Mouse (Mus musculus) natural killer cell, adult 2 months (primary cell): ENCODE data around the gene Brinp3.

Source experiments
- DNase-seq, 2 experiments: peaks; one replicate each; pipeline ENCODE4 v3.0.0; 2022; ENCODE audit warnings: low spot score in 2 of 2

The Brinp3 gene

DNA sequence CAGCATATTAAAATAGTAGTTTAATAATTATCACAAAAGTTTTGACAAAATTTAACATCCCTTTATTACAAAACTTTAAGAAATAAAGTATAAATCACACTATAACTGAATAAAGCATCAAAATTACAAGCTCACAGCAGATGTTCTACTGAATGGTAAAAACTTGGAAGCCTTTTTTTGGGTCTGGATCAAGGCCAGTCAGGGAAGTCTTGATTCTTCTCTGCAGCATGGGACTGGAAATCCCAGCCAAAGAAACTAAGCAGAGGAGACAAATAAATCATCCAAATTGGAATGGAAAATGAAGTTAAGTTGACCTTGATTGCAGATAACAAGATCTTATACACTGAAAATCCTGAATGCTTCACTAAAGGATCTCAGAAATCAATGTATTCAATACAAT lies 298.3 kb downstream of the Brinp3 start:
- DNase-seq: no peak

DNA sequence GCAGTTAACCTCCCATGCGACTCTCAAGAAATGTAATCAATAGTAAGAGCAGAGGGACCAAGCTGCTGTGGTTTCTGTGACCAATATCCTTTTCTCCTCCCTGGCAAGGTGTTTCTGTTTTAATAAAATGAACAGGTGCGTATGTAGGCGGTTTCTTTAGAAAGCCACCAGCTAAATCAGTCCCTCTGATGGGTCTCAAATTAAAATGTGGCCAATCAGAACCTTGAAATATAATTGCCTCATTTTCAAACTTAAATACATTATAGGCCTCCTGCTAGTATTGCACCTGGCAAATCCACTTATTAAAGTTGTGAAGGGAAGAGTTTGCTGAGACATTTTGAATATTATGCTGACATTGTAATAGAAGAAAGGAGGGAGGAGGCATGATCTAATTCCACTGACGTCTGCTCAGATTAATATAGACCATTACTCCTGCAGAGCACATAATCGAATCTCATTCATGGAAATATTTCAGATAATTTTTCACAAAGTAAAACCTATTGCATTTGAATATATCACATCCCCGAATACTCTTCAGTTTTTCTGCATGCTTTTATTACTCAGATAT lies 305.5 kb downstream of the Brinp3 start:
- no peak for DNase-seq

DNA sequence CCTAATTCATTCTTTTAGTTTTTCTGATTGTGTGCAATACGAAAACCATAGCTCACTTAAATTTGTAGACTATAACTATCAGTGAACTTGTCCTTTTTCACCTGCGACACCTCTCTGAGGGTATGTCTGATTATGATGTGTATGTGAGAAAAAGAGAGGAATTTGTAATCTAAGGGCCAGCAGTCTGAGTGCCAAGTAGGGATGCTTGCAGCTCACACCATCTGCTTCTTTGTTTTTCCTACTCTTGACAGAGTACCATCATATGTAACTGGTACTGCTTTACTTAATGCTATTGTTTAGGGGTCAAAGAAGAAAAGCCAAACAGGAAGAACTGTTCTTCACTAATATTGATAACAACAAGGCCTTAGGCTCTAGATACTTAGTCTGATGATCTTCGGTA lies 307.3 kb downstream of the Brinp3 start:
- DNase-seq: no peak

DNA sequence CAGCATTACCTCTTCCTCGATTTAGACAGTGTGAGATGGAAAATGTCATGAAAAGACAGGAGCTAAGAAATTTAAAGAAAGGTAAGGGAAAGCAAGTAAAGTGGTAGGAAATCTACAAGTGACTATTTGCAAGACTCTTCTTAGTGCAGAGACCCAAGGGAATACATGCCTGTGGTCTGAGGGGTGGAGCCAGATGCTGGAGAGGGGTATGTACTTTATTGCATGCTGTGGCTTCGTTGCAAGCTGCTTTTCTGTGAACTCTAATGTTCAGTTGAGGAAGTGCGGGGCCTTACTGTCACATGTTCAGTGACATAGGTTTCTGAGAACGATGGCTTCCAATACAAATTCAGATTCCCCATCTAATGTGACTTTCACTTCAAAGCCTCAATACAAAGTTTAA lies 313.2 kb downstream of the Brinp3 start:
- no peak for DNase-seq

DNA sequence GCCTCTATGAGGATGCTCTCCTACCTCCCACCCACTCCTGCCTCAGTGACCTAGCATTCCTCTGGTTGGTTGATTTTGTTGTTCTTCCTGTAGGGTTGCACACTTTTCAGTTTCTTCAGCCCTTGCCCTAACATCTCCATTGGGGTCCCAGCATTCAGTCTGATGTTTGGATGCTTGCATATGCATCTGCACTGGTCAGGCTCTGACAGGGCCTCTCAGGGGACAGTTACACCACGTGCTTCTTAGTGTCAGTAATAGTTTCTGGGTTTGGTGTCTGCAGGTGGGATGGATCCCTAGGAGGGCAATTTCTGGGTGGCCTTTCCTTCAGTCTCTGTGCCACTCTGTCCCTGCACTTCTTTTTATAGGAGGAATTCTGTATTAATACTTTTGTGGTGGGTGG lies 339.3 kb downstream of the Brinp3 start:
- no peak for DNase-seq

DNA sequence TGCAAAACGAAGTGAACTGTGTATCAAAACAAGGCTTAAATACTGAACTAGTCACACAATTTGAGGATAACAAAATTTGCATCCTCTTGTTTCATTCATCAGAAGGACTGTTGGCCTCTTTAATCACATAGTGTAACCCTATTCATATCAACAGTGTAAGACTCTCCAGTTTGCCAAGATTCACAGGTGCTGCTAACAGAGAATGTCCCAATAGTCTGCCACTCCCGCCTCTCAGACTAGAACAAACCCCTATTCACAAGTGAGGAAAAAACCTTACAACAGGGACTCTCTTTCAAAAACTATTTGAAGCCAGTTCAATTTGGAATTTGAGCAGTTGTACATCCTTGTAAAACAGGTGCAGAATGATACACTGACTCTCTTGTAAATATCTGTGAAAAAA lies 349.5 kb downstream of the Brinp3 start:
- DNase-seq: no peak

DNA sequence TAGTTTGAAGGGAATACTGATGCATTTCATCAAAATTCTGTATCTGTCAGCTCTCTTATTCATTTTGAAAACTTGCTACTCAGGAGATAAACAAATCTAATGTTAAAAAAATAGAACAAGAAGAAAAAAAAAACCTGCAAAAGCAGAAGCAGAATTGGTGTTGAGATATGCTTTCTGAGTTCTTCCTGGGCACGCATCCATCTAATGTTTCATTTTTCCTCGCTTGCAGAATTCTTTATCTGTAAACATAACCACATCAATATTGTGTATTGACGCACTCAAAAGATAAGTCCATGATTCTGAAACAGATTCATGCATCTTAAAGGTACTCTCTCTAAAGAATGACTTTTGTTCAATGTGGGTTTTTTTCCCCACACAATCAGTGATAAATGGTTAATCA lies 354.3 kb downstream of the Brinp3 start:
- DNase-seq: no peak

DNA sequence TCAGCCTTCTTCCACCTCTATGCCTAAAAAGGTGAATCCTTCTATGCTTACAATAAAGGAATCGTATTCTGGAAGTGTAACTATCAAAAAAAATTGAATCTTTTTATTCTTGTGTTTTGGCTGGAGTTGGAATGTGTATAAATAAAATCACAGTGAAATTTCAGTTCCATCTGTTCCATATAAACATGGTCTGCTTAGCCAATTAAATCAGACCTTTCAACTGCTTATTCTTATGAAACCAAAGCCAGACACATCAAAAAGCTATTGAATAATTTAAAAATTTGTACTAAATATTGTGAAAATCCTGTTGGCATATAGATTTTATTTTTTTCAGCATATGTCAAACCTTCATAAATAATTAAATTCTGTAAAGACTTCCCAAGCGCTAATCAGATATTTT lies 355.6 kb downstream of the Brinp3 start:
- no peak for DNase-seq

DNA sequence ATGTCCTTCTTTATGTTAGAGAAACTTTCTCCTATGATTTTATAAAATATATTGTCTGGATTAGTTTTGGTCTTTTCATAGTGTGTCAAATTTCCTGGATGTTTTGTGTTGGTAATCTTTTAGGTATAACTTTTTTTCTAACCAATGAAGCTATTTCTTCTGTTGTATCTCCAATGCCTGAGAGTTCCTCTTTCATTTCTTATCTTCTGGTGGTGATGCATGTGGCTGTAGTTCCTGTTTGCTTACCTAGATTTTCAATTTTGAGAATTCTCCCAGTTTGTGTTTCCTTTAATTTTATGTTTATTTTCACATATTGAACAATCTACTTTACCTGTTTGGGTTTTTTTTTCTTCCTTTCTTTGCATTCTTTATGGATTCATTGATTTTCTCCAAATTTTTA lies 404.1 kb downstream of the Brinp3 start:
- DNase-seq: no peak

DNA sequence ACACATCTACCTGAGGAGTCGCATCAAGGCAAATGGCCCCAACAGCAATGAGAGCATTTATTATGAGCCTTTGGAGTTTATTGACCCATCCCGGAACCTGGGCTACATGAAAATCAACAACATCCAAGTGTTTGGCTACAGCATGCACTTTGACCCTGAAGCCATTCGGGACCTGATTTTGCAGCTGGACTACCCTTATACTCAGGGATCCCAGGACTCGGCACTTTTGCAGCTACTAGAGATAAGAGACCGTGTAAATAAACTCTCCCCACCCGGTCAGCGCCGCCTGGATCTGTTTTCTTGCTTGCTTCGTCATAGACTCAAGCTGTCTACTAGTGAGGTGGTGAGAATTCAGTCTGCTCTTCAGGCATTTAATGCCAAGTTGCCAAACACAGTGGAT lies 407.1 kb downstream of the Brinp3 start:
- no peak for DNase-seq

DNA sequence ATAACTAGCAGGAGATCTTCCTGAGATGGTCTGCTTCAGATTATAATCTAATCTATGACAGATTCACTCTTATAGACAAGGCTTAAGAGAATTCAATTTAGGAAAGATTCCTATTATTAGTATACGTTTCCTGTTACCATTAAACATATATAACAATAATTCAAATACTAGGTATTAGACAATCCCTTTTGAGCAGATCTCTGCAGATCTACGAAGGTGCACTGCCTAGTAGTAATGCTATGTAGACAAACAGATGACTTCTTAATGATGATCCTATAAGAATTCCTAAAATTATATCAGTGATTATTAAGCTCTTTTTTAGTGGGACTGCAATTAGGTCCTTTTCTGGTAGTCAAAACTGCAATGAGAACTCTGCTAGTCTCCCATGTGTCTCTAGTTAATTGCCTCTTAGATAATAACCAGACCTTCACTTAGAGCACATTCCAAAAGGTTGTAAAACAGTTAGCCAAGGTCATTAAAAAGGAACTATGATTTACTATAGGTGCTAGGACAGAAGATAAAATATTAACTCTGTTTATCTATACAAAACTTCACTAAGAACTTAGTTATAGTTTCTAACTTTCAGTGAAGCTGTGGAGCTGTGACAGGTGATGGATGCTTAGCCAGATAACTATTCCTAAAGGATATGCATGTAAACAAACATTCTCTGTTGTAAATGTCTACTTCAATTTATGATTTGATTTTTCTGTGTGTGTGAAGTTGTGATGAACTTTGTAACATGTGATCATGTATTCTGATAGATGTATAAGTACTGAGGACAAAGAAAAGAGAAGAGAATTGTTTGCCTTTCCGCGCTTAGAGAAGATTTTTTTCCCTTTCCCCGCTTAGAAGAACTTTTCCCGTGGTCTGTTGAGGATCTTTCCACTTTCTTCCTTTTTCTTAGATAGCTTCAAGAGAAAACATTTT lies 445.2 kb downstream of the Brinp3 start:
- no peak for DNase-seq
